Mouse (Mus musculus): Measurements from ENCODE around the gene Xpo5. TPM values are rescaled to one million over a fixed set of nuclear protein-coding genes. Genes with fewer than 3 reads are reported as not detected.

The Xpo5 gene
- polyA plus RNA-seq, 1 experiment from 2014 or later, result 60.6 TPM

- no peaks in the 10 kb centered on the region for H3K27me3 ChIP-seq (ENCODE audit: control insufficient read depth, insufficient read depth, low read length)
- DNase-seq (ENCODE audit: low spot score) (no peak), ATAC-seq (ENCODE audit: low FRiP score) (no peak)
- no peak overlapping the region for H3K27ac ChIP-seq (ENCODE audit: low read depth, low read length)
- H3K4me3 ChIP-seq (ENCODE audit: low read depth, low read length), result no peak overlapping the region
- H3K9ac ChIP-seq (ENCODE audit: low read depth, low read length), result no peak overlapping the region
- H3K9me3 ChIP-seq (ENCODE audit: control insufficient read depth, low read length), result no peaks in the 10 kb centered on the region
- no peak overlapping the region for H3K4me2 ChIP-seq (replicated peaks; ENCODE audit: low read depth, low read length)
- WGBS, result 89% methylated on average over 2 of the region's 2 CpGs
- H3K4me1 ChIP-seq (replicated peaks; ENCODE audit: control insufficient read depth, insufficient read depth, low read length), result peaks cover 5% of the 10 kb centered on the region
- H3K36me3 ChIP-seq (ENCODE audit: control insufficient read depth, insufficient read depth, low read length), result peaks cover 29% of the 10 kb centered on the region
These were observed 41.0 kb downstream of the Xpo5 start for GRCm38 (mm10) chr17:46243624-46244023.

DNA sequence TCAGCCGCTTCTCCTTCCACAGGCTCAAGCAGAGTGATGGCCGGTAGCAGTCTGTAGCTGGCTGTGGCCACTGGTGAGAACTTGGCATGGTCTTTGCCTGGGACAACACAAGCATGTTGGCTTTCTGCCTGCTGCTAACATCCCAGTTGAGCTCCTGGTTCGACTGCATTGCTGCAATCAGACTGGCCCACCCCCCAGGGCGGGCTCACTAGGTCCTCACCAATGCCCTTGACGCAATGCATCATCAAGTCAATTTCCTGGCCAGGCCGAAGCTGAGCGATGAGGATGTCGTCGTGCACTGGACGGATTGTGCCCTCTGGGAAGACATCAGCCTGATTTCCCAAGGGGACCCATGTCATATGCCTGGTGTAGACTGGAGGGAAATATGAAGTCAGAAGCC lies 42.0 kb downstream of the Xpo5 start:
- H3K9ac ChIP-seq (ENCODE audit: low read depth, low read length), result no peak overlapping the region
- peaks cover 7% of the 10 kb centered on the region for H3K4me1 ChIP-seq (replicated peaks; ENCODE audit: control insufficient read depth, insufficient read depth, low read length)
- DNase-seq (ENCODE audit: low spot score) (peak; percentile 10), ATAC-seq (ENCODE audit: low FRiP score) (no peak)
- H3K9me3 ChIP-seq (ENCODE audit: control insufficient read depth, low read length), result no peaks in the 10 kb centered on the region
- 85% methylated on average over 10 of the region's 10 CpGs for WGBS
- no peak overlapping the region for H3K27ac ChIP-seq (ENCODE audit: low read depth, low read length)
- no peak overlapping the region for H3K4me2 ChIP-seq (replicated peaks; ENCODE audit: low read depth, low read length)
- H3K27me3 ChIP-seq (ENCODE audit: control insufficient read depth, insufficient read depth, low read length), result no peaks in the 10 kb centered on the region
- H3K36me3 ChIP-seq (ENCODE audit: control insufficient read depth, insufficient read depth, low read length), result peaks cover 29% of the 10 kb centered on the region
- no peak overlapping the region for H3K4me3 ChIP-seq (ENCODE audit: low read depth, low read length)

DNA sequence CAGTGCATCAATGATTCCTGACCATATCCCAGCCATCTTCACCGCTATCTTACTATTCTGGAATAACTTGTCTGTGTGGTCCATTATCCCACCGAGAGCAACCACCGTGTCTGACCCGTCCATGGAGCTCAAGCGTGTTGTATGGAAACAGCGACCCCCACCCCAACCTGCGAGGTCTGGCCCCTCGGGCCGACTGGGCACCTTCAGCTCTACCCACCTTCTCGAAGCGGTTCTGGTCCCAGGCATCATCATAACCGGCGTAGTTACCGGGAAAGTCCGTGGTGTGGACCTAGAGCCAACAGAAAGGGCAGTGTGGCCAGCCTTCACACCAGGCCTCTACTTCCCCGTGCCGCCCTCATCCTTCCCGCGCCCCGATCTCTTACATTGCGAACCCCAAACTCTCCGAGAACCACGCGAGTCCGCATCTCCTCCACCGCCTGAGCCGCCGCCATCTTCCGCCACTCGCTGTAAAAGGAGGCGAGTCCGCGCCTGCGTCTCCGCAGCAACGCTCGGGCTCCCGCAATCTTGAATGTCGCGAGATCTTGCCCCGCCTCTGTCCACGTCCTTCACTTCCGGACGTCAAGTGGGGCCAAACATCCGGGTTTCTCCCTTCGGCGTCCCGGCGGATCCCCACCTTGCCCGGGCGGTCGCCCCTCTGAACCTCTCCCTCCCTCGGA lies 45.1 kb downstream of the Xpo5 start, which contains the start of the genes Polr1c and Yipf3:
Polr1c (minus strand) TSS at position 543 of the 677 bp plus-strand sequence.
Yipf3 (plus strand) TSS at position 569 of the 677 bp plus-strand sequence.
- DNase-seq (ENCODE audit: low spot score) (peak; percentile 96), ATAC-seq (ENCODE audit: low FRiP score) (peak; percentile 90)
- no peaks in the 10 kb centered on the region for H3K27me3 ChIP-seq (ENCODE audit: control insufficient read depth, insufficient read depth, low read length)
- H3K9me3 ChIP-seq (ENCODE audit: control insufficient read depth, low read length), result no peaks in the 10 kb centered on the region
- peaks cover 7% of the 10 kb centered on the region for H3K4me1 ChIP-seq (replicated peaks; ENCODE audit: control insufficient read depth, insufficient read depth, low read length)
- H3K9ac ChIP-seq (ENCODE audit: low read depth, low read length), result peak within 1 kb of the TSS; percentile 93
- H3K4me2 ChIP-seq (replicated peaks; ENCODE audit: low read depth, low read length), result peak within 1 kb of the TSS; percentile 58
- peaks cover 26% of the 10 kb centered on the region for H3K36me3 ChIP-seq (ENCODE audit: control insufficient read depth, insufficient read depth, low read length)
- H3K4me3 ChIP-seq (ENCODE audit: low read depth, low read length), result peak within 1 kb of the TSS; percentile 97
- WGBS, result under 1% methylated on average over 53 of the region's 53 CpGs
- peak within 1 kb of the TSS; percentile 78 for H3K27ac ChIP-seq (ENCODE audit: low read depth, low read length)

DNA sequence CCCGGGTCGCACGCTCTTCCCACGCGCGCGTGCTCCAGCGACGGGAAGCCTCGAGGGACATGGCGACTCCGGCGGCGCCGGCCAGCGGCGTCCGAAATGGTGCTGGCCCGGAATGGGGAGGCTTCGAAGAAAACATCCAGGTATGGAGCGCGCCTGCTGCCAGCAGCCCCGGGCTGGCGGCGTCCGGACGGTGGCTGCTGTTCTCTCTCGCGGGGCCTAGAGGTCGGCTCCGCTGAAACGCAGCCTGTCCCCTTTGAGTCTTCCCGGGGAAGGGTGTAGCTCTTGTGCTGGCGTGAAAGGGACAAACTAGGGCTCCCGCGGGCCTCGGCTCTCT lies 45.6 kb downstream of the Xpo5 start:
- Histone ChIP-seq H3K27me3 (ENCODE audit: control insufficient read depth, insufficient read depth, low read length) (no peaks in the 10 kb centered on the region), H3K9ac (ENCODE audit: low read depth, low read length) (peak overlapping the region; percentile 93), H3K4me1 (replicated peaks; ENCODE audit: control insufficient read depth, insufficient read depth, low read length) (peaks cover 8% of the 10 kb centered on the region), H3K36me3 (ENCODE audit: control insufficient read depth, insufficient read depth, low read length) (peaks cover 25% of the 10 kb centered on the region), H3K9me3 (ENCODE audit: control insufficient read depth, low read length) (no peaks in the 10 kb centered on the region), H3K4me2 (replicated peaks; ENCODE audit: low read depth, low read length) (peak overlapping the region; percentile 54), H3K27ac (ENCODE audit: low read depth, low read length) (0 out of 2 replicates have a peak overlapping the region, but pooled peaks have one; percentile 10), H3K4me3 (ENCODE audit: low read depth, low read length) (peak overlapping the region; percentile 97)
- DNase-seq (ENCODE audit: low spot score) (no peak), ATAC-seq (ENCODE audit: low FRiP score) (no peak)
- under 1% methylated on average over 37 of the region's 37 CpGs for WGBS

DNA sequence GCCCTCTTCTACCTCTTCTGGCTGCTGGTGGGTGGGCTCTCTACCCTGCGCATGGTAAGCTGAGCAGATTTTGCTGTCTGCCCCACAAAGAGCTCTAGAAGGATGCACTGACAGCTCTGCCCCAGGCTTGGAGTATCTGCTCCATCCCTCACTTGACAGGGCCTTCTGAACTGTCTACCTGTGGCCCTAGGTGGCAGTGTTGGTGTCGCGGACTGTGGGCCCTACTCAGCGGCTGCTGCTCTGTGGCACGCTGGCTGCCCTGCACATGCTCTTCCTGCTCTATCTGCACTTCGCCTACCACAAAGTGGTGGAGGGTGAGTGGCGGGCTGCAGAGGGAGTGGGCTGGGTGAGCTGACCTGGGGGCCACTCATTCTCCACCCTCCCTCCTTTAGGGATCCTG lies 48.6 kb downstream of the Xpo5 start:
- Histone ChIP-seq H3K36me3 (ENCODE audit: control insufficient read depth, insufficient read depth, low read length) (peaks cover 7% of the 10 kb centered on the region; the same call in 1 of the 2 replicates), H3K27me3 (ENCODE audit: control insufficient read depth, insufficient read depth, low read length) (peaks cover 9% of the 10 kb centered on the region; the same call in 1 of the 2 replicates), H3K27ac (ENCODE audit: low read depth, low read length) (no peak overlapping the region), H3K9me3 (ENCODE audit: control insufficient read depth, low read length) (no peaks in the 10 kb centered on the region), H3K4me3 (ENCODE audit: low read depth, low read length) (no peak overlapping the region), H3K4me1 (replicated peaks; ENCODE audit: control insufficient read depth, insufficient read depth, low read length) (peaks cover 16% of the 10 kb centered on the region), H3K9ac (ENCODE audit: low read depth, low read length) (no peak overlapping the region), H3K4me2 (replicated peaks; ENCODE audit: low read depth, low read length) (no peak overlapping the region)
- no peak for DNase-seq (ENCODE audit: low spot score)
- no peak for ATAC-seq (ENCODE audit: low FRiP score)
- 81% methylated on average over 7 of the region's 7 CpGs for WGBS

DNA sequence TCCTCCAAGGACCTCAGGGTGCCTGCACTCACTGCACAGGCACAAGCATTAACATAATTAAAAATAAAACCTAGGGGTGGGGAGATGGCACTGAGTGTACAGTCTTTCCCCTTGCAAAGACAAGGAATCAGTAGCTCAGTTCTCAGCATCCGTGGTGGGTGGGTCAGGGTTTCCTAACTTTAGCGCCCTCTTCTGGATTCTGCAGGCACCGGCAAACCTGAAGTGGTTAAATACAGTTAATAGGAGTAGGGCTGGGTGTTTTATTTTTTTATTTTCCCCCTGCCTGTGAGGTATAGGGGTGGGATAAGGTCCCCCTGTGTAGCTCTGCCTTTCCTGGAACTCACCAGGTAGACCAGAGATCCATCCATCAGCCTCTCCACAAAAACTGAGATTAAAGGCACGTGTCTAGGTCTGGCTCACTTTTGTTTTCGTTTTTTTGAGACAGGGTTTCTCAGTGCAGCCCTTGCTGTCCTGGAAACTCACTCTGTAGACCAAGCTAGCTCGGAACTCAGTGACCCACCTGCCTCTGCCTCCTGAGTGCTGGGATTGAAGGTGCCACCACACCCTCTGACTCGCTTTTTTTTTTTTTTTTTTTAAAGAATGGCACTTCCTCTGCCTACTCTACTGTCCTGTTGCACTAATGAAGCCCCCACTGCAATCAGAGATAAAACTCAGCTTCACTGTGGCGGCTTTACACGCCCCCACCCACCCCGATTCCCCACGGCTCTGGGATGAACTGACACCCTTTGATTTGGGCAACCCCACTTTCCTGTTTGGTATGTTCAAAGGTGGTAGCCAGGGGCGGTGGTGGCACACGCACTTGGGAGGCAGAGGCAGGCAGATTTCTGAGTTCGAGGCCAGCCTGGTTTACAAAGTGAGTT lies 50.2 kb downstream of the Xpo5 start:
- H3K9me3 ChIP-seq (ENCODE audit: control insufficient read depth, low read length), result no peaks in the 10 kb centered on the region
- ATAC-seq (ENCODE audit: low FRiP score) (no peak), DNase-seq (ENCODE audit: low spot score) (peak; percentile 73)
- WGBS, result 55% methylated on average over 14 of the region's 14 CpGs
- H3K9ac ChIP-seq (ENCODE audit: low read depth, low read length), result no peak overlapping the region; the same call in 1 of the 2 replicates
- H3K27ac ChIP-seq (ENCODE audit: low read depth, low read length), result no peak overlapping the region
- H3K4me3 ChIP-seq (ENCODE audit: low read depth, low read length), result no peak overlapping the region; the same call in 1 of the 2 replicates
- peaks cover 13% of the 10 kb centered on the region for H3K4me1 ChIP-seq (replicated peaks; ENCODE audit: control insufficient read depth, insufficient read depth, low read length)
- H3K4me2 ChIP-seq (replicated peaks; ENCODE audit: low read depth, low read length), result peak overlapping the region; percentile 99
- H3K27me3 ChIP-seq (ENCODE audit: control insufficient read depth, insufficient read depth, low read length), result peaks cover 9% of the 10 kb centered on the region; the same call in 1 of the 2 replicates
- peaks cover 7% of the 10 kb centered on the region; the same call in 1 of the 2 replicates for H3K36me3 ChIP-seq (ENCODE audit: control insufficient read depth, insufficient read depth, low read length)

- ATAC-seq (ENCODE audit: low FRiP score) (peak; percentile 90), DNase-seq (ENCODE audit: low spot score) (peak; percentile 95)
- Histone ChIP-seq H3K4me2 (replicated peaks; ENCODE audit: low read depth, low read length) (peak within 1 kb of the TSS; percentile 99), H3K27ac (ENCODE audit: low read depth, low read length) (0 out of 2 replicates have a peak within 1 kb of the TSS, but pooled peaks have one; percentile 36), H3K4me1 (replicated peaks; ENCODE audit: control insufficient read depth, insufficient read depth, low read length) (peaks cover 12% of the 10 kb centered on the region), H3K9ac (ENCODE audit: low read depth, low read length) (peak within 1 kb of the TSS; percentile 67), H3K9me3 (ENCODE audit: control insufficient read depth, low read length) (no peaks in the 10 kb centered on the region), H3K4me3 (ENCODE audit: low read depth, low read length) (peak within 1 kb of the TSS; percentile 66), H3K36me3 (ENCODE audit: control insufficient read depth, insufficient read depth, low read length) (peaks cover 7% of the 10 kb centered on the region; the same call in 1 of the 2 replicates), H3K27me3 (ENCODE audit: control insufficient read depth, insufficient read depth, low read length) (peaks cover 9% of the 10 kb centered on the region; the same call in 1 of the 2 replicates)
- WGBS, result 4% methylated on average over 32 of the region's 48 CpGs
These were observed 51.0 kb downstream of the Xpo5 start, which contains the start of gene Lrrc73 for GRCm38 (mm10) chr17:46253452-46254084. TSS of gene Lrrc73 (plus strand) at chr17:46253531.

GRCm38 (mm10) chr17:46254106-46254505 lies 51.5 kb downstream of the Xpo5 start:
- DNase-seq (ENCODE audit: low spot score) (peak; percentile 62), ATAC-seq (ENCODE audit: low FRiP score) (peak; percentile 43)
- peak overlapping the region; percentile 66 for H3K4me3 ChIP-seq (ENCODE audit: low read depth, low read length)
- H3K4me2 ChIP-seq (replicated peaks; ENCODE audit: low read depth, low read length), result peak overlapping the region; percentile 99
- peak overlapping the region; percentile 67 for H3K9ac ChIP-seq (ENCODE audit: low read depth, low read length)
- H3K36me3 ChIP-seq (ENCODE audit: control insufficient read depth, insufficient read depth, low read length), result peaks cover 7% of the 10 kb centered on the region; the same call in 1 of the 2 replicates
- WGBS, result under 1% methylated on average over 34 of the region's 54 CpGs
- 0 out of 2 replicates have a peak overlapping the region, but pooled peaks have one; percentile 36 for H3K27ac ChIP-seq (ENCODE audit: low read depth, low read length)
- peaks cover 9% of the 10 kb centered on the region; the same call in 1 of the 2 replicates for H3K27me3 ChIP-seq (ENCODE audit: control insufficient read depth, insufficient read depth, low read length)
- H3K9me3 ChIP-seq (ENCODE audit: control insufficient read depth, low read length), result no peaks in the 10 kb centered on the region
- peaks cover 9% of the 10 kb centered on the region for H3K4me1 ChIP-seq (replicated peaks; ENCODE audit: control insufficient read depth, insufficient read depth, low read length)

All from hindbrain, embryonic 11.5 days (tissue).